Mouse (Mus musculus) retina, adult 2 months (tissue): ENCODE data around the gene Mtrr.
A peak's percentile ranks its signal among the peaks of the same experiment; 100 is the strongest.

Experiments
- DNase-seq: peaks from one replicate; pipeline ENCODE4 v3.0.0-alpha.2; 2012; ENCODE audit warnings: low read depth, low spot score

Mtrr gene

GRCm38 (mm10) chr13:68581747-68582516 is at the start of gene Mtrr, which contains the start of gene Fastkd3:
Mtrr (minus strand) TSS chr13:68582149.
Fastkd3 (plus strand) TSS chr13:68582234.
- DNase-seq = peak; percentile 88

GRCm38 (mm10) chr13:68627041-68627440 is 45.1 kb upstream of the Mtrr start:
- no peak for DNase-seq

- DNase-seq = peak; percentile 4
Observed at GRCm38 (mm10) chr13:68622792-68623191, 40.8 kb upstream of the Mtrr start.

- no peak for DNase-seq
Observed at GRCm38 (mm10) chr13:68607652-68608405, 25.9 kb upstream of the Mtrr start.

GRCm38 (mm10) chr13:68605689-68606126 is 23.8 kb upstream of the Mtrr start:
- no peak for DNase-seq

GRCm38 (mm10) chr13:68603085-68603484 is 21.1 kb upstream of the Mtrr start:
- DNase-seq = no peak

GRCm38 (mm10) chr13:68601184-68601583 is 19.2 kb upstream of the Mtrr start:
- DNase-seq = no peak

GRCm38 (mm10) chr13:68598953-68599352 is 17.0 kb upstream of the Mtrr start:
- no peak for DNase-seq

- DNase-seq = no peak
Observed at GRCm38 (mm10) chr13:68597667-68598066, 15.7 kb upstream of the Mtrr start.

GRCm38 (mm10) chr13:68597199-68597598 is 15.2 kb upstream of the Mtrr start, which contains the start of gene 1700001L19Rik:
1700001L19Rik (plus strand) TSS chr13:68597421.
- DNase-seq = no peak

- peak; percentile 25 for DNase-seq
Observed at GRCm38 (mm10) chr13:68593797-68594196, 11.8 kb upstream of the Mtrr start.

- no peak for DNase-seq
Observed at GRCm38 (mm10) chr13:68588352-68588751, 6.4 kb upstream of the Mtrr start.

GRCm38 (mm10) chr13:68585441-68585840 is 3.5 kb upstream of the Mtrr start:
- no peak for DNase-seq

GRCm38 (mm10) chr13:68583961-68584360 is 2.0 kb upstream of the Mtrr start:
- no peak for DNase-seq

- no peak for DNase-seq
Observed at GRCm38 (mm10) chr13:68582517-68582780, 500 bp upstream of the Mtrr start.

GRCm38 (mm10) chr13:68581086-68581740 is 736 bp downstream of the Mtrr start:
- no peak for DNase-seq

GRCm38 (mm10) chr13:68577945-68578344 is 4.0 kb downstream of the Mtrr start:
- no peak for DNase-seq

GRCm38 (mm10) chr13:68574398-68574797 is 7.6 kb downstream of the Mtrr start:
- DNase-seq = no peak

- no peak for DNase-seq
Observed at GRCm38 (mm10) chr13:68572966-68573913, 8.7 kb downstream of the Mtrr start.

- DNase-seq = no peak
Observed at GRCm38 (mm10) chr13:68572247-68572646, 9.7 kb downstream of the Mtrr start.
